Mouse (Mus musculus) liver, embryonic 14.5 days (tissue): ENCODE measurements around the gene Fkbp1b. TPM values are rescaled to one million over a fixed set of nuclear protein-coding genes. Genes with fewer than 3 reads are reported as not detected.
A peak's percentile ranks its signal among the peaks of the same experiment; 100 is the strongest.

Experiments
- ATAC-seq: fragments of 200-750 bp; cut with Nextera tagmentation; 2 replicates; pipeline ENCODE4 v1.8.0; 2017; ENCODE audit warnings: moderate number of reproducible peaks, mild to moderate bottlenecking, moderate library complexity; ENCODE audit not compliant: insufficient read depth
- DNase-seq, 3 experiments: peaks; one replicate each; pipeline ENCODE4 v3.0.0-alpha.2; 2012 to 2013; ENCODE audit warnings: low read depth in 3 of 3, low spot score in 3 of 3
- H3K27ac ChIP-seq: fragments of 300-500 bp; sonication (generic); 2 replicates; pipeline ENCODE4 v1.5.1; 2014; ENCODE audit warnings: moderate library complexity, mild to moderate bottlenecking, control low read depth, inconsistent platforms
- H3K27me3 ChIP-seq: fragments of 300-500 bp; sonication (generic); 2 replicates; pipeline ENCODE4 v1.6.1; 2014; ENCODE audit warnings: mild to moderate bottlenecking, low read length, moderate library complexity; ENCODE audit not compliant: control insufficient read depth, insufficient read depth
- H3K36me3 ChIP-seq: fragments of 300-500 bp; sonication (generic); replicated peaks from 2 replicates; pipeline ENCODE4 v1.6.1; 2014; ENCODE audit warnings: low read depth; ENCODE audit not compliant: control insufficient read depth, insufficient read depth
- H3K4me1 ChIP-seq, 2 experiments: fragments of 200-500 bp in 1 of 2; fragments of 300-500 bp in 1 of 2; sonication (generic) in 1 of 2; replicated peaks; 2 replicates each; pipeline ENCODE4 v1.6.1; 2012 to 2014; ENCODE audit warnings: antibody characterized with exemption in 1 of 2, inconsistent platforms in 1 of 2, low read length in 1 of 2; ENCODE audit not compliant: control insufficient read depth in 2 of 2, insufficient read depth in 2 of 2
- H3K4me2 ChIP-seq: fragments of 300-500 bp; sonication (generic); 2 replicates; pipeline ENCODE4 v1.6.1; 2014; ENCODE audit warnings: low read depth, mild to moderate bottlenecking, control low read depth, moderate library complexity
- H3K4me3 ChIP-seq, 2 experiments: fragments of 200-500 bp in 1 of 2; fragments of 300-500 bp in 1 of 2; sonication (generic) in 1 of 2; 2 replicates each; pipeline ENCODE4 v1.5.1; 2012 to 2014; ENCODE audit warnings: low read depth in 2 of 2, low read length in 2 of 2, mild to moderate bottlenecking in 2 of 2, control low read depth in 1 of 2, inconsistent platforms in 1 of 2, moderate library complexity in 1 of 2; ENCODE audit not compliant: insufficient read depth in 1 of 2
- H3K9ac ChIP-seq: fragments of 300-500 bp; sonication (generic); replicated peaks from 2 replicates; pipeline ENCODE4 v1.6.1; 2014; ENCODE audit warnings: mild to moderate bottlenecking, control low read depth, moderate library complexity
- H3K9me3 ChIP-seq: fragments of 300-500 bp; sonication (generic); 2 replicates; pipeline ENCODE4 v1.6.1; 2016; ENCODE audit warnings: low read length, mixed read lengths; ENCODE audit not compliant: control insufficient read depth
- CTCF ChIP-seq: IDR thresholded peaks from 2 replicates; pipeline ENCODE4 v1.5.1; 2016; ENCODE audit warnings: antibody characterized with exemption, low read depth, control low read depth
- EP300 ChIP-seq: IDR thresholded peaks from 2 replicates; pipeline ENCODE4 v1.6.1; 2016; ENCODE audit warnings: antibody characterized with exemption, low read depth
- WGBS: fragments of 180-500 bp; shearing (Covaris S2); extraction: QIAGEN DNeasy Blood & Tissue Kit; methylation state at CpG from one replicate; pipeline ENCODE4 v1.1.7; 2014; ENCODE audit not compliant: insufficient replicate concordance; 5-methylcytosine and 5-hydroxymethylcytosine counted together
- polyA plus RNA-seq, 2 experiments: library from polyadenylated mRNA; depleted of rRNA in 1 of 2; stranded (reverse) in 1 of 2; unstranded in 1 of 2; fragments of >200 nt; fragmentation: Nextera tagmentation in 1 of 2; extraction: Ambion mirVana in 1 of 2; gene quantifications; 2 replicates each; pipeline versions ENCODE4 v1.2.1 to v1.2.3; 2012 to 2014

The Fkbp1b gene
- polyA plus RNA-seq, 2 experiments = 2.5 to 2.6 TPM

DNA sequence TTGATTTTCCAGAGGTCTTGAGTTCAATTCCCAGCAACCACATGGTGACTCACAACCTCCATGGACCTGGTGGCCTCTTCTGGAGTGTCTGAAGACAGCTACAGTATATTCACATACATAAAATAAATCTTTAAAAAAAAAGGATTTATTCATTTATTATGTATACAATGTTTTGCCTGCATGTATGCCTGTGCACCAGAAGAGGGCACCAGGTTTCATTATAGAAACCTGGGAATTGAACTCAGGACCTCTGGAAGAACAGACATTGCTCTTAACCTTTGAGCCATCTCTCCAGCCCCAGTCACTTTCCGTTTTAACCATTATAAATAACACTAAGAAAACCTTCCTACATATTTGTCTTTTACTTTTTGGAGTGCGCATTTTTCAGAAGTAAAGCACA, 15.4 kb upstream of the Fkbp1b start:
- Histone ChIP-seq H3K36me3 (peaks cover 17% of the 10 kb centered on the region), H3K4me1 (no peaks in the 10 kb centered on the region; a peak in 1 of 4 replicates), H3K9me3 (no peaks in the 10 kb centered on the region), H3K9ac (no peak overlapping the region), H3K27ac (no peak overlapping the region), H3K4me3 (no peak overlapping the region), H3K4me2 (no peak overlapping the region), H3K27me3 (no peaks in the 10 kb centered on the region)
- TF ChIP-seq CTCF = peak; percentile 44; the same call in 1 of the 2 replicates
- no peak for TF ChIP-seq EP300
- 88% methylated on average over 2 of the region's 2 CpGs for WGBS
- ATAC-seq = no peak
- no peak for DNase-seq

DNA sequence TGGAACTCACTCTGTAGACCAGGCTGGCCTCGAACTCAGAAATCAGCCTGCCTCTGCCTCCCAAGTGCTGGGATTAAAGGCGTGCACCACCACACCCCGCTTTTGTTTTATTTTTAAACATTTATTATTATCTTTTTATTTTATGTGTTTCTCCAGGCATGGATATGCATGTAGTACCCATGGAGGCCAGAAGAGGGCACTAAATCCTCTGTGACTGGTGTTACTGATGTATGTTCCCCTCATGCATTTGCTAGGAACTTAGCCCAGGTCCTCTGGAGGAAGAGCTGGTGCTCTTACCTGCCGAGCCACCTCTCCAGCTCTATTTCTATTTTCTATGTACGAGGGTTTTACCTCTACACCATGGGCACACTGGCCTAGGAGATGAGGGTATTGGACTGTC, 14.8 kb upstream of the Fkbp1b start:
- WGBS = 80% methylated on average over 5 of the region's 5 CpGs
- Histone ChIP-seq H3K4me3 (no peak overlapping the region), H3K36me3 (peaks cover 11% of the 10 kb centered on the region), H3K4me1 (no peaks in the 10 kb centered on the region; a peak in 1 of 4 replicates), H3K27me3 (no peaks in the 10 kb centered on the region), H3K9me3 (no peaks in the 10 kb centered on the region), H3K4me2 (no peak overlapping the region), H3K27ac (no peak overlapping the region), H3K9ac (no peak overlapping the region)
- no peak for DNase-seq
- ATAC-seq = no peak
- TF ChIP-seq CTCF (peak; percentile 70), EP300 (no peak)

DNA sequence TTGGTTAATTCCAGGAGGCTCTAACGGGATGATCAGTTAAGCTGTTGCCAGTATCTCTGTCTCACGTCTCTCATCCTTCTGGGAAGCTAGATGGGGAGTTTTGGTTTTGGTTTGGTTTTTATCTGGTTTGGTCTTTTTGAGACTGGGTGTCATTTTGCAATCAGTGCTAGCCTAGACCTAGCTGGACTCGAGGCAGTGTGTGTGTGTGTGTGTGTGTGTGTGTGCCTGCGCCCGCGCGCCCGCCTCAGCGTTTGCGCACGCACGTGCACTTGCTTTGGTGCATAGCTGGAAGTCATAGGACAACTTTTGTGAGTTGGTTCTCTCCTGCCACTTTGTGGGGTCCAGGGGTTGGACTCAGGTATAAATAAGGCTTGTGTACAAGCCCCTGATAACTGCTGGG, 2.4 kb upstream of the Fkbp1b start:
- under 1% methylated on average over 12 of the region's 12 CpGs for WGBS
- peak overlapping the region; percentile 79 to 100 for H3K4me3 ChIP-seq
- peaks cover 9 to 20% of the 10 kb centered on the region in 2 experiments for H3K4me1 ChIP-seq

DNA sequence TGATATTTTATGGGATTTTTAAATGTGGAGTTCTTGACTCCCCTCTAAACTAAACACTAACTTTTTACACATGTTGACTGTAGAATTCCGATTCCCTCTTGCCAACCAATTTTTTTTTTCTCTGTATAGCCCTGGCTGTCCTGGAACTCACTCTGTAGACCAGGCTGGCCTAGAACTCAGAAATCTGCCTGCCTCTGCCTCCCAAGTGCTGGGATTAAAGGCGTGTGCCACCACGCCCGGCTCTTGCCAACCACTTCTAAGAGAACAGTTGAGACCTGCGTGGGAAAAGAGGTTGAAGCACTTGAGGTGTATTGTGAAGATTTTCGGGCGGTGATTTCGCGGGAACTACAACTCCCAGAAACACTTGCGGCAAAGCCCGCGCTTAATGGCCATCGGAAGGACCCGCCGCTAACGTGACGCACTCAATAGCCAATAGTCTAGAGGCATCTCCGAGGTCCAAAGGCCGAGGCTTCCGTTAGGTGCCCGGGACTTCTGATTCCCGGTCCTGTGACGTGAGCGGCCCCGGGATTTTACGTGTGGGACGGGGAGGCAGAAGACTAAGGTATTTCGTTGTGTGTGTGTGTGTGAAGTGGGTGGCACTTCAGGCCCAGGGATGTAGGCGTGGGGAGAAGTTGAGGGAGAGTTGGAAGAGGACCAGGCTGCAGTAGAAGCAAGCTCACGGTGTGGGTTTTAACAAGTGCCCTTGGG, 1.7 kb upstream of the Fkbp1b start, which contains the start of gene Wdcp:
Gene Wdcp, plus strand, starts transcription at position 414 of the 708 bp plus-strand sequence.
- H3K9me3 ChIP-seq = no peaks in the 10 kb centered on the region
- under 1% methylated on average over 30 of the region's 30 CpGs for WGBS
- peaks cover 7% of the 10 kb centered on the region for H3K27me3 ChIP-seq
- peak within 1 kb of the TSS; percentile 78 for H3K9ac ChIP-seq
- peak within 1 kb of the TSS; percentile 99 for H3K4me2 ChIP-seq
- ATAC-seq (peak; percentile 91), DNase-seq (peak; percentile 81 to 85 (median 85))
- no peaks in the 10 kb centered on the region for H3K36me3 ChIP-seq
- peak within 1 kb of the TSS; percentile 79 to 100 for H3K4me3 ChIP-seq
- peak within 1 kb of the TSS; percentile 37 for H3K27ac ChIP-seq
- TF ChIP-seq CTCF (no peak), EP300 (no peak)
- H3K4me1 ChIP-seq = peaks cover 9 to 20% of the 10 kb centered on the region in 2 experiments

More for the DNA sequence above, 2.4 kb upstream of the Fkbp1b start:
- Histone ChIP-seq H3K27ac (peak overlapping the region; percentile 13; the same call in 1 of the 2 replicates), H3K27me3 (peaks cover 7% of the 10 kb centered on the region), H3K4me2 (peak overlapping the region; percentile 99), H3K9me3 (no peaks in the 10 kb centered on the region), H3K36me3 (no peaks in the 10 kb centered on the region), H3K9ac (peak overlapping the region; percentile 78)
- TF ChIP-seq CTCF = no peak
- TF ChIP-seq EP300 = no peak
- DNase-seq (peak; percentile 12 to 41 (median 26)), ATAC-seq (peak; percentile 55)

DNA sequence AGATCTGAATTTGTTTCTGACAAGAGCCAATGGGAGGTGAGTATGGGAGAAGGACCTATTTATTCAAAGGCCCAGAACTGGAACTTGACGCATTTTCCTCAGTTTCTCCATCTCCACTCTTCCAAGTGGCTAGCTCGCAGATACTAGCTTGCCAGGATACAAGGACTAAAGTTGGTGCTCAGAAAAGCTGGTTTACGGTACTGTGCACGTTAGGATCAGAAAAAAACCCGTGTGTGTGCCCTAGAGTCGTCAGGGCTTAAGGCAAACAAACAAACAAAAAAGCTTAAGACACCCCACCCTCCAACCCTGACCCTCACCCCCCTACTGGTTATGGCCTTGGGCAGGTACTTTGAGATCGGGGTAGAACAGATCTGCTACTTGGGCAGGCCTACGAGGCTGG, 1.1 kb upstream of the Fkbp1b start:
- no peak for DNase-seq
- H3K4me3 ChIP-seq = no peak overlapping the region; a peak in 1 of 4 replicates
- no peaks in the 10 kb centered on the region for H3K36me3 ChIP-seq
- H3K4me2 ChIP-seq = peak overlapping the region; percentile 99
- no peaks in the 10 kb centered on the region for H3K9me3 ChIP-seq
- no peak for TF ChIP-seq CTCF
- TF ChIP-seq EP300 = no peak
- 76% methylated on average over 8 of the region's 8 CpGs for WGBS
- H3K27ac ChIP-seq = no peak overlapping the region
- H3K4me1 ChIP-seq = peaks cover 9 to 20% of the 10 kb centered on the region in 2 experiments
- no peak overlapping the region for H3K9ac ChIP-seq
- H3K27me3 ChIP-seq = peaks cover 7% of the 10 kb centered on the region
- ATAC-seq = no peak
